Mouse (Mus musculus): ENCODE data around the gene Lats2.

DNA sequence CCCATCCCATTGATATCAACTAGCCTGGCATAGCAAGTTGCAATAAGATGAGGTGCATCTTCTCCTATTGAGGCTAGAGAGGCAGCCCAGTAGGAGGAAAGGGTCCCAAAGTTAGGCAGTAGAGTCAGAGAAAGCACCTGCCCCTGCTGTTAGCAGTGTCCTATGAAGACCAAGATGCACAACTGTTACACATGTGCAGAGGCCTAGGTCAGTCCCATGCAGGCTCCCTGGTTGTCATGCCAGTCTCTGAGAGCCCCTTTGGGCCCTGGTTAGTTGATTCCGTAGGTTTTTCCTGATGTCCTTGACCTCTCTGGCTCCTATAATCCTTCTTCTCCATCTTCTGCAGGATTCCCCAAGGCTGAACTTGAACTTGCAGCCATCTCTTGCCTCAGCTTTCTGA lies 78.7 kb downstream of the Lats2 start:
- TF ChIP-seq CTCF (IDR thresholded peaks at IDR 0.05; ENCODE audit: borderline replicate concordance, insufficient read depth, low read depth, low read length) (no peak), POLR2A (IDR thresholded peaks at IDR 0.05; ENCODE audit: borderline replicate concordance, insufficient read depth, low read length) (no peak)
